Mouse (Mus musculus) heart, adult 8-10 months (tissue): ENCODE measurements around the gene Coro2b. TPM values are rescaled to one million over a fixed set of nuclear protein-coding genes. Genes with fewer than 3 reads are reported as not detected.

Experiments used
- DNase-seq: peaks from one replicate; pipeline ENCODE4 v3.0.0; 2022; ENCODE audit warnings: low spot score
- total RNA-seq, 4 experiments: library from RNA; stranded (reverse); gene quantifications; 2 replicates each; pipeline ENCODE4 v1.2.4; 2022

Gene Coro2b
- total RNA-seq, 4 experiments from 2014 or later: 8.6 to 12.9 (median 10.1) TPM

DNA sequence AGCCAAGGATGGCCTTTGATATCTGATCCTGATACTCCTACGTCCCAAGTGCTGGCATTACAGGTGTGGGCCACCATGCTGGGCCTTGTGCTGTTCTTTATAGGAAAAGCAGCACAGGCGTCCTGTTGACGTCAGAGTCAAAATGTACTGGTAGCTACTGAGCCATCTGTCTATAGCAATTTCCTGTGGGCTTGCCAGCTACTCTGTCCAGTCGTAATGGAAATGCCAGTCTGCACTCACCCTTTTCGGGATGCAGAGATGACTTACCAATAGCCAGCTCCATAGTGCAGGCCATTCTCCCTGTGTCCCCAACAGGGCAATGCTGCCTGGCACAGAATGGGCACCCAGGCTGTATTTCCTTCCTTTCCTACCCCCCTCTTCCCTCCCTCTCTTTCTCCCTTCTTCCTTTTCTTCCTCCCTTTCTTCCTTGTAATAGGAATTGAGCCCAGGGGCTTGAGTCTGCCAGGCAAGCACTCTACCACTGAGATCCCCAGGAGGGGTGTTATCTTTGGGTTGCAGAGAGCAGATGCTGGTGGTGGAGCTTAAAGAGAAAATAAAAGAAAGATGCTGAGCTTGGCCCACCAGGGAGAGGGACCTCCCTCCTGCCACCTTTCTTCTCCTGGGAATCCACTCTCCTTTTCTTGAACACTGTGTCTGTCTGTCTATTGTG, 98.6 kb downstream of the Coro2b start:
- DNase-seq: no peak

DNA sequence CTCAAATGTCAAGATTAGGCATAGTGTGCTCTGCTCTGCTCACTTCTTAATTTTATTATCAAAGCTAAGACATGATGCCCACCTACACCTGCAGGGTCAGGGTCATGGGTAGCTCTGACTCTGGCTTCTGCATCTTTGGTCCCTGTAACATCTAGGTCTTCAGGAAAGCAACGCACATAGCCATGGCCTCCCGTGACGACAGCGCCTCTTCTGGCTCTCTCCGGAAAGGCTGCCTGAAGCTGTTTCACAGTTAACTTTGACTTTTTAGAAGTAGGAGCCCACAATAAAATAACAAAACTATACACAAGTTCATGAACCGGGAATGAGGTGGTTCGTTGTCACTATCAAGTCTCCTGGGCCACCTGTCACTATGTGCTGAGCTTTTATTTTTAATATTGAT, 99.4 kb downstream of the Coro2b start:
- DNase-seq: no peak

DNA sequence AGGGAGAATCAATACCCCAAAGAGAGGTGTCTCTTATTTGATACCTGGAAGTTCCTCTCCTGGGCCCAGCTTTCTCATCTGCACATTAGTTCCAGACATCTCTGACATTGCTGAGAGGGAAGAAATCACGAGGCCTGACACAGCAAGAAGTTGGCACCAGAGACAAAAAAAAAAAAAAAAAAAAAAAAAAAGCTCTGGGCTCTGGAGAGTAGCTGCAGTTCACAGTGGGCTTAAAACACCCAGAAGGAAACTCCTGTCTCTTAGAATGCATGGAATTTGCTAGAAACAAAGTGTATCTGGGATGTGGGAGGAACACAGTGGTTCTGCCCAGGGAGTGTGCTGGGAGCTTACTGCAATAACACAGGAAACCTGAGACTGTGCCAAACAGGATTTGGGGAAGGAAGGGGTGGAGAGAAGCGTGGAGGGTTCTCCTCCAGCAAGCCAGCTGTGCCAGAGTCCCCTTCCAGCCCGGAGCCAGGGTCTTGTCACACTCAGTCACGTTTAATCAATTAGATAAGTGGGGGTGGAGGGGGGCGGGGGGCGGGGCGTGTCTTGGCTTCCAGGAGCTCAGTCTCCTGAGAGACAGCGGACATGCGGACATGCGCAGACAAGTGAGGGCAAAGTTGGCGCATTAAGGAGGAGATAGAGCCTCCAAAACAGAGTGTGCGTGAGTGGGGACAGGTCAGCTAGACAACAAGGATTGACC, 101.1 kb downstream of the Coro2b start:
- DNase-seq: peak; percentile 96

DNA sequence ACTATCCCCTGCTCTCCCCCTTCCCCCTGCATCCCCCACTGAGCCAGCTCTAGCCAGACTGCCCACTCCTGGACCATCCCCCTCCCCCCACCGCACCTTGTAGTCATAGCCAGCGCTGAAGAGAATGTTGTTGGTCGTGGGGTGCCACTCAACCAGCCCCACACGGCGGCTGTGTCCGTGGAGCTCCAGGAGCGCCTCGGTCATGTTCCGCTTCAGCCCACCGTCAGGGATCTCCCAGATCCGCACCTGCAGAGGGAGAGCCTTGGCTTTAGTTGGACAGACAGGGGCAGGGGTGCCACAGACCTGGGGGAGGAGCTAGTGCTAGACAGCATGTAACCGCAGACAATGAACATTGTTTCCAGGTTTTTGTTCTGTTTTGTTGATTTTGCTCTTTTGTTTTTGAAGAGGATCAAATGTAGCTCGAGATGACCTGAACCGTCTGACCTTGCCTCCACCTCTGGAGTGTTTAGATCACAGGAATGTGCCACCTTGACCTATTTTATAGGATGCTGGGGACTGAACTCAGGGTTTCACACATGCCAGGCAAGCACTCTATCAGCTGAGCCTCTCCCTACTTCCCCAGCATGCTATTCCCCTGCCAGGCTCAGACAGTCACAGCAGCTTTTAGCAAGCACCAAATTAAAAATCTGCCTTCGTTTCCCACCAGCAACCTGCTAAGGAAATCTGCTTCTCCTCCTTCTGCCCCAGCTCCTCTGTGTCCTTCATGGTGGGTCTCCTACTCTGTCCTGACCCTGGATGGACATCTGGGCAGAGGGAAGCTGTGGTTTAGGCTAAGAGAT, 104.4 kb downstream of the Coro2b start:
- no peak for DNase-seq

DNA sequence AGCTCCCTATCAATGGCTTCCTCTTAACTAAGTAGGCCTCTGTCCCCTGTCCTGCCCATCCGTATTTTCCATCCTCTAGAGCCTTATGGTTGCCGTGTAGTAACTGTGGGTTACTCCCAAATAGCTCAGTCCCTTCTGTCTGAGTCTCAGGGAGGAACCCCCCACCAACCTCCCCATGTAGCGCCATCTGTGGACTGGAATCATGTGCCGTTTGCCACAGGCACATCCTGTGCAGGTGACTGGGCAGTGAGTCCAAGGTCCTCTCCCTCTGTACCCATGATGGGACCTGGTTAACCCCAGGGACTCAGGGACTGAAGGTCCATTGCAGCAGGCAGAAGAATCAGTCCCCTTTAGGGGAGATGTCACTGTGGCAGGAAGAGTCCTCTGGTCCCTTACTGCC, 106.1 kb downstream of the Coro2b start:
- no peak for DNase-seq

DNA sequence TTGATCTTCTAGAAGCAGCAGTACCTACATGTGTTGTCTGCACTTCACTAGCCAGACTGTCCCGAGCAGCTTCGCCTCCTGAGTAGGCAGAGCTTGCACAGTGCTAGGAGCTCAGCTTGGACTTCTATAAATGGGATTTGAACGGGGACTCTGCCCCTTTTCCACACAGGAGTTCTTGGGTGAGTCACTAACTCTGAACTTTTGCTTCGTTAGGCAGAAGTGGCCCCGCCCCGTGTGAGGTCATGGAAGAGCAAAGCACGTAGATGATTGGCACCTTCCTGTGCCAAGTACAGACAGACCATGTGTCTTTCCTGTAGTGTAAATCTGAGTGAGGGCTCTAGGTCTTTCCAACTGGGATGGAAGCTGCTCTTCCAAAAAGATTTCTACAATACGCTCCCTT, 109.8 kb downstream of the Coro2b start:
- DNase-seq: no peak

DNA sequence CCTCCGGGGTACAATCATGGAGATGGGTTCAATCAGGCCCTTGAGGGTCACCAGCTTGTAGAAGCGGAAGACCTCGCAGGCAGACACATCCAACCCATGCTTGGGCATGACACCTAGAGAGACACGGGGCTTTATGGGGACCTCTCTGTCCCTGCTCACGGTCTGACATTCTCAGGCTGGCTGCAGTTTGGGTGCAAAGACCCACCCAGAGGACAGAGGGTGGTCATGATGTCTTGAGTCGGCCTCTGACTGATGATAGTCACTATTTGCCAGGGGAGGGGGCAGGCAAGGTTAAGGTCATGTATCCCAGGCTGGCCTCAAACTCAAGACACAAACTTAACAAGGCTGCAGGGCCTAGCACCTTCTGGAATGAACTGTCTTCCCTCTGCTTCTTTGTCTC, 110.3 kb downstream of the Coro2b start:
- DNase-seq: no peak

DNA sequence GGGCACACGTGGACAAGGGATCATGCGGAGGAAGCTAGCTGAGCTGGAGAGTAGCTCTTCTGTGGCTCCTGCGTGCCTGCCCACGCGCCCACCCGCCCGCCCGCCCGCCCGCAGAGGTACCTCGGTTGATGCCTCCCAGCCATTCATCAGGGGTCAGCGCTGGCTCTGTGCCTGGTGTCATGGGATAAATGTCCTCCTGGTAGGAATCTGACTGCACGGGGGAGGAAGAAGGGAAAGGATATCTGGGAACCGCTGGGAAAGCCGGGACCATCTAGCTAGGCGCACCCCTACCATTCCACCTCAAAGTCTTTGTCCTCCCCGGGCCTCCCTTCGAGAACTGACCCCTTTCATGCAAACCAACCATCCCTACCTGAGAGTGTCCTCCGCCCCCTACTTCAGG, 110.8 kb downstream of the Coro2b start:
- no peak for DNase-seq

DNA sequence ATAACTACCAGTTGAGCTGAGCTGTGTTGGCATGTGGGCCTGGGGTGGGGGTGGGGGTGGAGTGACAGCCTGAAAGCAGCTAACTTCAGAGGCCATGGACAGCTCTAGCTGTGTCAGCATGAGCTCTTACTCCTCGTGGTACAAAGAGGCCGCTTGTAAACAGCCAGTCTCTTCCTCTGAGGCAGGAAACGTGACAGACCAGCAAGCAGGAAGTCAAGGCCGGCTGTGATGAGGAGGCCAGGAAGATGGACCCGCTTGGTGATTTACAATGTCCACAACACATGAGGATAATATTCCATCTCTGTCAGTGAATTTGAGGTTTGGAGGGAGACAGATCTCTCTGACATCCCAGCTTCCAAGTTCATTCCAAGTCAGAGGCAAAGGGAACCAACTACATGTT, 111.6 kb downstream of the Coro2b start:
- no peak for DNase-seq

DNA sequence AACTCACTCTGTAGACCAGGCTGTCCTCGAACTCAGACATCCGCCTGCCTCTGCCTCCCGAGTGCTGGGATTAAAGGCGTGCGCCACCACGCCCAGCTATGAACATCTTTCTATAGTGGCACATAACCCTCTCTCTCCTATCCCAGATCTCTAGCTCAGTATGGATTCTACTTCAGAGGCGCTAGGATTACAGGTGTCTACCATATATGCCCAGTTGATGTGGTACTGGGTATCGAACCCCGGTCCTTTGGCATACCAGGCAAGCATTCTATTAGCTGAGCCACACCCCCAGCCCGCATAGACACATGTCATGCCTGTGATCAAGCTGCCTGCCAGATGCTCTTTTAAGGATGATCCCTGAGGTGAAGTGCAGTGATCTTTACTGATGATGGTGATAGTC, 113.0 kb downstream of the Coro2b start:
- no peak for DNase-seq

DNA sequence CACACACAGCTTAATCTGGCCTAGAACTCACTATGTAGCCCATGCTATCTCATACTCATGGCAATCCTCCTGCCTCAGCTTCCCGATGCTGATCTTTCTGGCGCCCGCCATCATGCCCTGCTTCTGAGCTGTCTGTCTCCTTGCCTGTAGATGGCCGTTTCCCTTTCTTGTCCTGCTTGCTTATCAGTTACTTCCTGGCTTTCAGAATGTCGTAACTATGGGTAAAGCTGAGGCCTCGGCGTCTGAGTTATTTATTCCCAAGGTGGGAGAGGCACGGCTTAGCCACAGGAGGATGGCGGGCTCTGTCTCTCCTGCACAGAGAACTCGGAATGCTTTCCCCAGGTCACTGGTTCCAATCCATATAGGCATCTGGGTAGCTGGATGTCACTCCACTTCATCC, 113.9 kb downstream of the Coro2b start:
- DNase-seq: no peak

DNA sequence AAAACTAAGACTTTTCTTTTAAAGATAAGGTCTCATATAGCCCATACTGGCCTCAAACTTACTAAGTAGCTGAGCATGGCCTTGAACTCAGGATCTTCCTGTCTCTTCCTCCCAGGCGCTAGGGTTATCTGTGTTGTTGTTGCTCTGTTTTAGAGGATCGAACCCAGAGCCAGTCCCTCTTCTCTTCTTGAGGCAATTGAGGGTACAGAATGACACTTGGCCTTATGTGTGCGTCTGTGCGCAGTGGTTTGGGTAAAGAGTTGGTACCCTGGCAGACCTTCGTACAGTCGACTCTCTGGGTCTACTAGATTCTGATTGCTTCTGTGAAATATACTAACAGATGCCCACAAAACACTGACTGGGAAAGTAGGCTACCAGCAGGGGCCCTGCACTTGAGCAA, 114.9 kb downstream of the Coro2b start:
- no peak for DNase-seq

DNA sequence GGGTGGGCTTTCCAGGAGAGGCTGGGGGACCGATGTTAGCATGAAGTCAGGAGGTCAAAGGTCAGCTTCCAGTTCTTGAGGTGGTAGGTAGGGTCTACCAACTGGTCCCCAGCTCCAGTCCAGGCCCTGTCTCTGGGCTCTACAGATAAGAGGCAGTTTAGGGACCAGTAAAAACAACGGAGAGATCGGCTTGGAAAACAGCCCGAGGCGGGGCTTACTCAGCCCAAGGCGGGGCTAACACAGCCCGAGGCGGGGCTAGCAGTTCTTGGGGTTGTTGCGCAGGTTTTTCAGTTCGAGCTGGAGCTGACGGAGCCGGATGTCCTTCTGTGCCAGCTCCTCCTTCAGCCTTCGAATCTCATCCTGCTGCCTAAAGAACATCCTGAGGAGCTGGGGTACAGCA, 115.8 kb downstream of the Coro2b start:
- DNase-seq: peak; percentile 92

DNA sequence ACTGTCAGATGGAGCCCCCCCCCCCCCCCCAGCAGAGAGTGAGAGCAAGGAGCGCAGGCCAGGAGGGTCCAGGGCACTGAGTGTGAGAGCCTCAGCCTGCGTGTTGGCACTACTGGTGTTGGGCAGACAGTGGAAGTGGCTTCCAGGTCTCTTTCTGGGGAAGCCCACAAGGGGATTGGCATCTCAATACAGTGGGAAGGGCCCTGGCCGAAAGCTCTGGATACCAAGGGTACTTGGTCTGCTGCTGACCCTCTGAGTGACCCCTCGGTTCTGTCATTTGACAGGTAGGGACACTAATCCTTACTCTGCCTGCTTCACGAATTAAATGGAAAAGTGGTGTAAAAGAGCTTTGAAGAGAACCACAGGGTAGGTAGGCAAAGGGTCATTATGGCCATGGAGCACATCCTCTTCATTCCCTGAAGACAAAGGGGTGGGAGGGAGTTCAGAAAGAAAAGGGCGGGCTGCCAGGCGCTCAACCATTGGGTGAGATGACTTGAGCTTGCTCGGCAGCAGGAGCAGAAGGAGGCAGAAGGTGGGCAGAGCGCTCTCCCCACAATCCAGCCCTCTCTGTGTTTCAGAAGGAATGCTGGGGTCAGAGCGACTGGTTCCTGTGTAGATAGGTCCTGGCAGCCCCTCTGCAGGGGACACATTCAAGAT, 116.5 kb downstream of the Coro2b start:
- peak; percentile 73 for DNase-seq

DNA sequence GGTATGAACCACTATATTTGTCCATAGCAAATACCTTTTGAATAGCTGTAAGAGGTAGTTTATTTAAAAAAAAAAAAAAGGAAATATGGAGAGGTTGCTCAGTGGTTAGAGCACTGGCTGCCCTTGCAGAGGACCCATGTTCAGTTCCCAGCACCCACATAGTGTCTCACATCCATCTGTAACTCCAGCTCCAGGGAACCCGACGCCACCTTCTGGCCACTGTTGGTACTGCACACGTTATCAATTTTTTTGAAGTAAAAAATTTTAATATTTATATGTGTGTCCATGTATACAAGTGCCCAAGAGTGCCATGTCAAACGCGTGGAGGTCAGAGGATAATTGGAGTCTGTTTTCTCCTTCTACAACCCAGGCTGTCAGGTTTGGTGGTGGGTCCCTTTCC, 118.1 kb downstream of the Coro2b start:
- no peak for DNase-seq

DNA sequence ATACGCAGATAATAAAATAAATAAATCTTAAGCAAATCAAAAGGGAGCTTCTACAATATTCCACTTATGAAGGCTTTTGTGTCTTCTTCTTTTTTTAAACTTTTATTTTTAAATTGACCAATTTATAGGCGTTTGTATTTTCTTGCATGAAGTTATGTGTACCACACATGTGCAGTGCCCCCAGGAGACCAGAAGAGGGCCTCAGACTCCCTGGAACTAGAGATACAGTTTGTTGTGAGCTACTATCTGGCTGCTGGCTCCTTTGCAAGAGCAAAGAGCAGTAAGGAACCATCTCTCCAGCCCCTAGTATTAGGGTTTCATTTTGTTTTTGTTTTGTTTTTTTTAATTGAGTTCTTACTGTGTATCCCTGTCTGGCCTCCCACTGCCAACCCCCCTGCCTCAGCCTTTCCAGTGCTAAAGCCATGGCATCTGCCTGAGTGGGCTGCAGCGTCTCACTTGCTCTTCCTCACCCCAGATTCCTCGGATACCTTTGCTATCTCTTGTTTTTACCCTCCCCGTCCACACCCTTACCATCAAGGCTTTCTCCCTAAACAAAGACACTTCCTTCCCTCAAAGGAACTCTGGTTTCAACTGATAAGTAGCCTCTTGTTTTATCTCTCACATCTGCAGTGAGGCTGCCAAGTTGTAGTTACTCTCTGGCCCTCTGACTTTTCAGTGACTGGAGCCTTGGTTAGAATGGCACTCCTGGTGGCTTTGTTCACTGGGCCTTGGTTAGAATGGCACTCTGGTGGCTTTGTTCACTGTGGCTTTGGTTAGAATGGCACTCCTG, 129.3 kb downstream of the Coro2b start:
- DNase-seq: peak; percentile 64

DNA sequence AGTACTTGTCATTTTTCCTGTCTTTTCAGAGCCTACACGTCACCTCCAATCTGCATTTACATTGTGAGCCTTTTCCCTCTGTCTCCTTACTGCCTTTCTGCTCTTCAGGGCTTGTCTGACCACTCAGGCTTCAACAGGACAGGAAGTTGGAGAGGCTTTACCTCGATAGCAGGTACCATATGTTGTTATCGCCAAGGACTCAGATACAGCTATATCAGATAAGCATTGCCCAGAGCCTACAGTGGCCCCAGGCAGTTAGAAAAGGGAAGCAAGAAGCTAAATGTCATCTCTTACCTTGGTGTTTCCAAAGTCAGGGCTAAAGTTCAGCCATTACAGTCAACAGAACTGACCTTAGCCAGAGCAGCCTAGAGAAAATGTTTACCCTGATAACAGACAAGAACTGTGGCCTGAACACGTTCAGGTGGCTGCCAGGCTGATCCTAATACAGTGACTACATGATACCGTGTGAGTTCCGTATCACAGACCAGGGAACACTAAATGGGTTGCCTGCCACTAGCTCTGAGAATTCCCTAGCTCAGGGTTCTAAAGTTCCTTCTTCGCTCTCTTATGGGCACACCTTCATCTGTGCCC, 130.3 kb downstream of the Coro2b start:
- DNase-seq: no peak

DNA sequence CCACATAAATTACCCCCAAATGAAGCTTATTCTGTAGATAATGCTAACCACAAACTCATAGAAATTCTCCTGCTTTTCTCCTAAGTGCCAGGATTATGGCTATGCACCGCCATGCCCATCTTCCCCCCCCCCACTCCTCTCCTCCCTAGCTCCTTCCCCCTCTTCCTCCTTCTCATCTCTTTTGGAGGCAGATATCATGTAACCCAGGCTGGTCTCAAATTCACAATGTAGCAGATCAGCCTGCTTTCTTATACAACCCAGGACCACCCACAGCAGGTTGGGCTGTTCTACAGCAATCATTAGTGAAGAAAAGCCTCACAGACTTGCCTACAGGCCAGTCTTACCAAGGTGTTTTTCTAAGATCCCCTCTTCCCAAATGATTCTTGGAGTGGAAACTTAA, 135.3 kb downstream of the Coro2b start:
- no peak for DNase-seq

DNA sequence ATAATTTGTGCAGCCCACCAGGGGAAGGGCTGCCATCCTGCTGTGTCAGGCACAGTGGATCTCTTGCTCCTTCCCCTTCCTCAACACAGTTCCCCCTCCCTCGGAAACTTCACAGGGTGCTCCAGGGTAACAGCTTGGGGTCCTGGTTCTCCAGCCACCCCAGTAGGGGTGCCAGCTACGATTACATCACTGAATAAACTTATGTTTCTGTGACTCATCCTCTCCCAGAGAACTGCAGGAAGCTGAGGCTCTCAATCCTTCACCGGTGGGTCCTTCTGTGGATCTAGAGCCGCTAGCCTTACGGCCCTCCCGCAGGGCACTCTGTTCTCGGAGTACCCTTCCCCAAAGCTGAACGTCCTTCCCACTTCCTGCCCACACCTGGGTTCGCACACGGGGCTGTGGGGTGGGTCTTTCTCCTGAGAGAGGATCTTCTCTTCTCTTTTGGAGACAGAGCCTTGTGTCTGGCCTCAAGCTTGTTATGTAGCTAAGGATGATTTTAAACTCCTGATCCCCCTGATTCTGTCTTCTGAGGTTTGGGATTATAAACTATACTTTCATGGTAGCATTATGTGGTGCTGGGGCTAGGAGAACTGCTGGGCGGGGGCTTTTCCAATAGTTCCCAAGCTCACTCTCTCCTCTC, 136.2 kb downstream of the Coro2b start:
- DNase-seq: no peak

DNA sequence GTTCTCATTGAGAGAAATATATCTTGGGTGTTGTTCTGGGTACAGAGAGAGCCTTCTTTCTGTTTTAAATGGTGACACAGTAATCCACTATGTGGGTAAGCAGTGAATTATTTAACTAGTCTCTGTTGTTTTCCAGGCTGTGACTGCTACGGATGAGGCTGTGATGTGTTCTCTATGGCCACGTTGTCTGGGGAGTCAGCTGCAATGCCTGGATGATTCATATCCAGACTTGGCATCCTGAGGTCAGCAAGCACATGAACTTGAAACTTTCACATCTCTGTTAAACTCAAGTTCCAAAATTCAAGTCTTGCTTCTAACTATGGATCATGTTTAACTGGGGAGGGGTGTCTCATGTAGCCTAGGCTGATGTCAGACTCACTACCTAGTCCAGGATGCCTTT, 142.7 kb downstream of the Coro2b start:
- DNase-seq: no peak

DNA sequence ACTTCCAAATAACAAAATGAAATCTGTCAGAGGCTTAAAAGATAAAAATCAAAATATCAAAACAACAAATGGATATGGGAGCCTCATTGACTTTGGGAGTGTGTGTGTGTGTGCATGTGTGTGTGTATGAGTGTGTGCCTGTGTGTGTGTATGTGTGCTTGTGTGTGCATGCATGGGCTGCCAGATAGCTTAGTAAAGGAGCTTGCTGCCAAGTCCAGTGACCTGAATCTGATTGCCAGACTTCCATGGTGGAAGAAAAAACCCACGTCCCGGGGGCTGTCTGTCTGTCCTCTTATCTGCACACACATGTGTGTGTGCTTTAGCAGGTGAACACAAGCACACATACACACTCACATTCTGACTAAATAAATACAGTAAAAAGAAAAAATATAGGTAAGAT, 143.3 kb downstream of the Coro2b start:
- no peak for DNase-seq
